In the genomic region with DNA sequence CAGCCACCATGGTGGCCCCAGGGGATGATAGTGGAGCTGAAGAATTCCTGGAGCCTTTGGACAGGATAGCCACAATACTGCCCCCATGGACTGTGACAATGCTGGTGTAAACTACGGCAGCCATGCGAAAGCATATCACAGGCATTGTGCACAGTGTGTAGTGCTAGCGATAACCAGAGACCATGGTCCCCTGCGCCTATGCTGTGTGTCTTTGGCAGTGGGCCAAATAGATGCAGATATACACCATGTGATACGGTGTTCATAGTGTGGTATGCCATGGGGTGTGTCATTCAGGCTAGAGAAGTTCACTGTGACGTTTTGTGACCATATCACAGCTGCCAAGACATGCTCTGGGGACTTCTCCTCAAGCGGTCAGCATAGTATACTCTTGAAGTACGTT, we compare ENCODE assay signal across 9 mouse cellular contexts.
DNase-seq lines count a peak whose midpoint lies in the region; ATAC-seq lines count a peak whose summit lies in the region.
"Had no signal": no experiment of that assay in that cellular context is flagged by ENCODE, and none has a peak within 500 bp of the region (broad histone marks: within the 10 kb centered on the region; RNA-seq: fewer than 3 reads in every experiment).

No protein-coding gene starts in this region.

- H3K36me3 ChIP-seq in kidney, embryonic 14.5 days (ENCODE audit: control insufficient read depth, insufficient read depth, low read length): no peaks in the 10 kb centered on the region
- no peaks in the 10 kb centered on the region for H3K36me3 ChIP-seq in forebrain, embryonic 14.5 days (ENCODE audit: control insufficient read depth, insufficient read depth, low read length)
- peaks cover 5% of the 10 kb centered on the region; the same call in 1 of the 2 replicates for H3K36me3 ChIP-seq in limb, embryonic 15.5 days

- H3K27me3 ChIP-seq in kidney, embryonic 14.5 days (ENCODE audit: control insufficient read depth, insufficient read depth, low read length): no peaks in the 10 kb centered on the region
- H3K27me3 ChIP-seq in forebrain, embryonic 14.5 days (replicated peaks; ENCODE audit: control insufficient read depth, insufficient read depth, low read length): no peaks in the 10 kb centered on the region
- no peaks in the 10 kb centered on the region for H3K27me3 ChIP-seq in limb, embryonic 15.5 days

- H3K27ac ChIP-seq in kidney, embryonic 14.5 days (ENCODE audit: low read depth, low read length): 0 out of 2 replicates have a peak overlapping the region, but pooled peaks have one; percentile 11
- no peak overlapping the region for H3K27ac ChIP-seq in forebrain, embryonic 14.5 days (ENCODE audit: low read depth, low read length)
- peak overlapping the region; percentile 81 for H3K27ac ChIP-seq in limb, embryonic 15.5 days

- 58% methylated on average over 8 of the region's 8 CpGs for WGBS in kidney, embryonic 14.5 days
- WGBS in forebrain, embryonic 14.5 days: 58% methylated on average over 8 of the region's 8 CpGs
- 52% methylated on average over 8 of the region's 8 CpGs for WGBS in limb, embryonic 15.5 days

- no peak for DNase-seq in kidney, adult 18-20 months
- peak; percentile 46 for DNase-seq in forebrain, embryonic 14.5 days (ENCODE audit: low spot score)
- no peak for DNase-seq in right cerebral cortex, postnatal 10 days (ENCODE audit: low spot score in 2 of 2)
- DNase-seq in layer of hippocampus, postnatal 36 days: no peak
- DNase-seq: kidney, adult 2 months had no signal

- ATAC-seq in kidney, embryonic 14.5 days (ENCODE audit: low FRiP score, low TSS enrichment): peak; percentile 45
- peak; percentile 60 for ATAC-seq in common myeloid progenitor, adult 5-6 weeks (replicated peaks; ENCODE audit: low read depth, poor library complexity, severe bottlenecking)
- peak; percentile 49; the same call in 1 of the 2 replicates for ATAC-seq in forebrain, embryonic 14.5 days
- no peak for ATAC-seq in limb, embryonic 15.5 days (ENCODE audit: insufficient number of reproducible peaks, low FRiP score, low TSS enrichment, low read depth)
- ATAC-seq in granulocyte monocyte progenitor cell, adult 5-6 weeks (replicated peaks; ENCODE audit: poor library complexity, severe bottlenecking): no peak

- no peak overlapping the region for H3K9ac ChIP-seq in kidney, embryonic 14.5 days (ENCODE audit: low read depth, low read length)
- no peak overlapping the region for H3K9ac ChIP-seq in forebrain, embryonic 14.5 days (ENCODE audit: low read length)
- H3K9ac ChIP-seq in limb, embryonic 15.5 days: no peak overlapping the region

- H3K4me2 ChIP-seq in kidney, embryonic 14.5 days (replicated peaks; ENCODE audit: low read depth, low read length): no peak overlapping the region
- H3K4me2 ChIP-seq in forebrain, embryonic 14.5 days (ENCODE audit: low read length): no peak overlapping the region
- H3K4me2 ChIP-seq in limb, embryonic 15.5 days: no peak overlapping the region

- H3K4me3 ChIP-seq in kidney, embryonic 14.5 days (ENCODE audit: low read length): no peak overlapping the region
- H3K4me3 ChIP-seq in forebrain, embryonic 14.5 days (ENCODE audit: low read depth, low read length): no peak overlapping the region
- H3K4me3 ChIP-seq in limb, embryonic 15.5 days: no peak overlapping the region

- peaks cover 31% of the 10 kb centered on the region for H3K4me1 ChIP-seq in kidney, embryonic 14.5 days (ENCODE audit: control insufficient read depth, insufficient read depth, low read length)
- H3K4me1 ChIP-seq in forebrain, embryonic 14.5 days (ENCODE audit: control insufficient read depth, insufficient read depth, low read length): peaks cover 14% of the 10 kb centered on the region
- peaks cover 38% of the 10 kb centered on the region for H3K4me1 ChIP-seq in limb, embryonic 15.5 days

- peaks cover 4% of the 10 kb centered on the region; the same call in 1 of the 2 replicates for H3K9me3 ChIP-seq in kidney, embryonic 14.5 days (ENCODE audit: control insufficient read depth, low read length)
- H3K9me3 ChIP-seq in forebrain, embryonic 14.5 days (replicated peaks; ENCODE audit: control insufficient read depth, low read length): peaks cover 7% of the 10 kb centered on the region; the same call in 1 of the 2 replicates
- no peaks in the 10 kb centered on the region for H3K9me3 ChIP-seq in limb, embryonic 15.5 days

Comparison
In these comparisons a context has a peak if more than half of its experiments do, and no peak if none do; other contexts are left out.
1. ATAC-seq: peak in kidney, embryonic 14.5 days (single experiment), common myeloid progenitor, adult 5-6 weeks (single experiment) and forebrain, embryonic 14.5 days (single experiment); none in limb, embryonic 15.5 days (single experiment) and granulocyte monocyte progenitor cell, adult 5-6 weeks (single experiment).